Mouse (Mus musculus) sigmoid colon, adult 10 weeks (tissue): Measurements from ENCODE around the gene Tcp10b. TPM values are rescaled to one million over a fixed set of nuclear protein-coding genes. Genes with fewer than 3 reads are reported as not detected.

Experiments used
- polyA plus RNA-seq: library from polyadenylated mRNA; stranded (reverse); fragments of 350-450 nt; fragmentation: Illumina TruSeq; extraction: RNeasy Lipid Tissue Mini Kit (QIAGEN cat#74804); gene quantifications from one replicate; pipeline ENCODE4 v1.2.3, GENCODE M21; 2014; ENCODE audit warnings: low read depth, low replicate concordance

Gene Tcp10b
- 0.25 TPM for polyA plus RNA-seq

DNA sequence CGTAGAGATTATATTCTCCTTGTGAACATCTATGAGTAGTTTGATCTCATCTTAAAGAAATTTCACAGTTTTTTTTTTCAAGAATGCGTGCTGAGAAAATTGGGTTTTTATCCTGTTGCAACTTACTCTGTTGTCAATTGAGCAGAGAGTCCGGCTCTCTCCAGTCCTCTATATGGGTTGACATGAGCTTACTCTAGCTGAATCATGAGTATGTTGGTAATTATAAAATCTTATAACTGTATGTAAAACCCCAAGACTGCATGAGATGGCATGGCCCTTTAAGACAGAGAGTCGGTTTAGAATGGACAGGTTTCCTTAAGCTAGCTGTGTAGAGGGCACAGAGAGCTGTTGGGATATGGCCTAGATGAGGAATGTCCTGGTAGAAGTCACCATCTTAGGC, at the start of gene Tcp10b:
Gene Tcp10b (plus strand): TSS at position 301 of the 400 bp plus-strand sequence.

DNA sequence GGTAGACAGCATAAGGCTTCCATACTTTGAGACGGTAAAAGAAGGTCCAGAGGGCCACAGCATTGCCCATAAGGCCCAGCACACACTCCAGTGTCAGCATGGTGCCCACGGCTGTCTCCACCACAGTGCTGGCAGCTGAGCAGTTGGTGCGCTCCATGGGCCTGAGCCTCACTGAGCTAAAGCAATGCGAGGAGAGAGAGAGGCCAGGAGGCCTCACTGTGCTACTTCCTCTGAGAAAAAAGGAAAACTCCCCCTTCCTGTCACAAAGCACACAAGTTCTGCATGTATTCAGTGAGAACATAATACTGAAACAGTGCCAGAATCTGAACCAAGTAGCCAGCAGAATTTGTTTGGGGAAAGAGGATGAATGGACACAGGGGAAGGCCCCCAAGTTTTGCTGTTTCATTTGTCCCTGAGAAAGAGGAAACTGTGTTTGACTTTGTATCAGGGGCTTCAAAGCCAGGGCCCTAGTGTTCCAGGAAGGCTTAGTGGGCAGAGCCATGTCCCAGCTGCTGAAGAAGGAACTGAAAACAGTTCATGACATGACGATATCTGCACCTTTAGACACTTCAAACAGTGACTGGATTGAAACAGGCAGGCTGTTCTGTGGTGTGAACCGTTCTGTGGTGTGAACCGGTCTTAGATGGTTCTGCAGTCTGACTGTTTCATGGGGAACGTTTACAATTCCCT, 8.6 kb upstream of the Tcp10b start, which contains the start of gene Gpr31b:
Gene Gpr31b (minus strand): TSS at position 173 of the 690 bp plus-strand sequence.

DNA sequence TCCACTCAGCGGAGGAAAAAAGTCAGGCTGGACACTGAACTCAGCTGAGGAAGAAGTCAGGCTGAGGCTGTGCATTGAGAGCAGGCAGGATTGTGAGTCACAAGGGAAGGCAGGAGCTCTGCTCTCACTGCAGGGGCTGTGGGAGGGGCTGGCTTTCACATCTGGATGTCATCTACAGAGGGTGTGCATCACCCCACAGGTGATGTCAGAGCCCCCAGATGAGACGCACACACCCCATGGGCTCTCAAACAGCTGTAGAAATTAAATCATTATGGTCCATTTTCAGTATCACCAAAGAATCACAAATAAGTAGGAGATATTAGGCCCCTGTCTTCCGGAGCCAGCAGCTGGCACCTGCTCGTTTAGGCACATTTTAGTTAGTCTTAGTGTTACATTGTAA, 70.8 kb downstream of the Tcp10b start, which contains the start of gene Unc93a:
Gene Unc93a (minus strand): TSS at position 101 of the 400 bp plus-strand sequence.

Other genes with a start within 250 kb of the Tcp10b start
- not detected for gene Mas1, start 193.0 kb upstream of the Tcp10b start, polyA plus RNA-seq
- not detected for gene Mrgprh, start 185.1 kb upstream of the Tcp10b start, polyA plus RNA-seq
- not detected for gene Pnldc1, start 150.9 kb upstream of the Tcp10b start, polyA plus RNA-seq
- 398 TPM for gene Tcp1, start 145.4 kb upstream of the Tcp10b start, polyA plus RNA-seq
- 98.0 TPM for gene Mrpl18, start 144.8 kb upstream of the Tcp10b start, polyA plus RNA-seq
- not detected for gene Acat3, start 120.5 kb upstream of the Tcp10b start, polyA plus RNA-seq
- gene Acat2, start 100.4 kb upstream of the Tcp10b start, polyA plus RNA-seq = 29.1 TPM
- gene Wtap, start 66.9 kb upstream of the Tcp10b start, polyA plus RNA-seq = 194 TPM
- 86.8 TPM for gene Sod2, start 54.3 kb upstream of the Tcp10b start, polyA plus RNA-seq
- not detected for gene Gpr31b, start 8.8 kb upstream of the Tcp10b start, polyA plus RNA-seq
- not detected for gene Unc93a, start 70.7 kb downstream of the Tcp10b start, polyA plus RNA-seq
- not detected for gene Smok2a, start 160.1 kb downstream of the Tcp10b start, polyA plus RNA-seq
- not detected for gene Smok2b, start 169.2 kb downstream of the Tcp10b start, polyA plus RNA-seq